Mouse (Mus musculus) limb, embryonic 12.5 days (tissue): ENCODE data around the gene Gpatch3. TPM values are rescaled to one million over a fixed set of nuclear protein-coding genes. Genes with fewer than 3 reads are reported as not detected.
A peak's percentile ranks its signal among the peaks of the same experiment; 100 is the strongest.

Experiments used
- ATAC-seq: fragments of 200-750 bp; cut with Nextera tagmentation; 2 replicates; pipeline ENCODE4 v1.8.0; 2017; ENCODE audit warnings: low read depth, moderate TSS enrichment; ENCODE audit not compliant: insufficient number of reproducible peaks, insufficient read depth, low FRiP score, low TSS enrichment
- H3K27ac ChIP-seq: fragments of 300-500 bp; sonication (generic); 2 replicates; pipeline ENCODE4 v1.5.1; 2016; ENCODE audit warnings: mild to moderate bottlenecking, moderate library complexity
- H3K27me3 ChIP-seq: fragments of 300-500 bp; sonication (generic); 2 replicates; pipeline ENCODE4 v1.6.1; 2016; ENCODE audit warnings: mild to moderate bottlenecking, moderate library complexity
- H3K36me3 ChIP-seq: fragments of 300-500 bp; sonication (generic); 2 replicates; pipeline ENCODE4 v1.6.1; 2016; ENCODE audit warnings: mild to moderate bottlenecking, moderate library complexity
- H3K4me1 ChIP-seq: fragments of 300-500 bp; sonication (generic); replicated peaks from 2 replicates; pipeline ENCODE4 v1.6.1; 2016
- H3K4me2 ChIP-seq: fragments of 300-500 bp; sonication (generic); 2 replicates; pipeline ENCODE4 v1.6.1; 2016; ENCODE audit warnings: mild to moderate bottlenecking, moderate library complexity
- H3K4me3 ChIP-seq: fragments of 300-500 bp; sonication (generic); replicated peaks from 2 replicates; pipeline ENCODE4 v1.5.1; 2016; ENCODE audit warnings: mild to moderate bottlenecking
- H3K9ac ChIP-seq: fragments of 300-500 bp; sonication (generic); replicated peaks from 2 replicates; pipeline ENCODE4 v1.6.1; 2016; ENCODE audit warnings: mild to moderate bottlenecking, moderate library complexity
- H3K9me3 ChIP-seq: fragments of 300-500 bp; sonication (generic); 2 replicates; pipeline ENCODE4 v1.6.1; 2016; ENCODE audit warnings: mild to moderate bottlenecking, moderate library complexity
- WGBS: fragments of 180-500 bp; shearing (Covaris S2); methylation state at CpG from one replicate; pipeline ENCODE4 v1.1.7; 2016; 5-methylcytosine and 5-hydroxymethylcytosine counted together
- polyA plus RNA-seq: library from polyadenylated mRNA; unstranded; fragments of >200 nt; fragmentation: Nextera tagmentation; extraction: Ambion mirVana; gene quantifications from 2 replicates; pipeline ENCODE4 v1.2.1, GENCODE M21; 2016

The Gpatch3 gene
- polyA plus RNA-seq, 1 experiment from 2014 or later = 12.0 TPM

GRCm38 (mm10) chr4:133604856-133605255 lies 30.3 kb downstream of the Gpatch3 start:
- Histone ChIP-seq H3K27ac (no peak overlapping the region), H3K9ac (no peak overlapping the region), H3K4me3 (no peak overlapping the region), H3K4me1 (peaks cover 13% of the 10 kb centered on the region), H3K36me3 (peaks cover 66% of the 10 kb centered on the region), H3K4me2 (no peak overlapping the region), H3K9me3 (no peaks in the 10 kb centered on the region), H3K27me3 (peaks cover 36% of the 10 kb centered on the region)
- ATAC-seq = no peak
- 64% methylated on average over 6 of the region's 6 CpGs for WGBS

- ATAC-seq = no peak
- WGBS = 63% methylated on average over 9 of the region's 9 CpGs
These were observed 30.8 kb downstream of the Gpatch3 start for GRCm38 (mm10) chr4:133605330-133605729.

GRCm38 (mm10) chr4:133607284-133607683 lies 32.7 kb downstream of the Gpatch3 start:
- no peak overlapping the region for H3K9ac ChIP-seq
- H3K9me3 ChIP-seq = peaks cover 5% of the 10 kb centered on the region
- H3K27me3 ChIP-seq = peaks cover 14% of the 10 kb centered on the region
- 71% methylated on average over 10 of the region's 10 CpGs for WGBS
- peaks cover 86% of the 10 kb centered on the region for H3K36me3 ChIP-seq
- peaks cover under 1% of the 10 kb centered on the region for H3K4me1 ChIP-seq
- H3K27ac ChIP-seq = 0 out of 2 replicates have a peak overlapping the region, but pooled peaks have one; percentile 4
- H3K4me2 ChIP-seq = no peak overlapping the region
- ATAC-seq = no peak
- no peak overlapping the region for H3K4me3 ChIP-seq

More at GRCm38 (mm10) chr4:133605330-133605729, 30.8 kb downstream of the Gpatch3 start:
- peaks cover 71% of the 10 kb centered on the region for H3K36me3 ChIP-seq
- H3K27ac ChIP-seq = peak overlapping the region; percentile 59; the same call in 1 of the 2 replicates
- H3K9ac ChIP-seq = no peak overlapping the region
- H3K9me3 ChIP-seq = no peaks in the 10 kb centered on the region
- H3K4me2 ChIP-seq = no peak overlapping the region
- H3K4me3 ChIP-seq = no peak overlapping the region
- H3K27me3 ChIP-seq = peaks cover 32% of the 10 kb centered on the region
- H3K4me1 ChIP-seq = peaks cover 9% of the 10 kb centered on the region

GRCm38 (mm10) chr4:133609719-133610118 lies 35.2 kb downstream of the Gpatch3 start:
- no peak overlapping the region for H3K4me2 ChIP-seq
- no peak for ATAC-seq
- H3K36me3 ChIP-seq = peaks cover 95% of the 10 kb centered on the region
- 22% methylated on average over 6 of the region's 6 CpGs for WGBS
- H3K4me1 ChIP-seq = no peaks in the 10 kb centered on the region; the same call in 1 of the 2 replicates
- no peak overlapping the region for H3K4me3 ChIP-seq
- H3K9ac ChIP-seq = no peak overlapping the region
- H3K27me3 ChIP-seq = no peaks in the 10 kb centered on the region
- H3K9me3 ChIP-seq = peaks cover 10% of the 10 kb centered on the region
- no peak overlapping the region for H3K27ac ChIP-seq

GRCm38 (mm10) chr4:133611815-133612214 lies 37.3 kb downstream of the Gpatch3 start:
- H3K9ac ChIP-seq = no peak overlapping the region
- peaks cover 90% of the 10 kb centered on the region for H3K36me3 ChIP-seq
- WGBS = 97% methylated on average over 5 of the region's 5 CpGs
- H3K27me3 ChIP-seq = no peaks in the 10 kb centered on the region
- H3K4me1 ChIP-seq = no peaks in the 10 kb centered on the region; the same call in 1 of the 2 replicates
- no peak overlapping the region for H3K27ac ChIP-seq
- peaks cover 10% of the 10 kb centered on the region for H3K9me3 ChIP-seq
- no peak for ATAC-seq
- no peak overlapping the region for H3K4me2 ChIP-seq
- H3K4me3 ChIP-seq = no peak overlapping the region

- Histone ChIP-seq H3K27ac (no peak overlapping the region), H3K4me1 (no peaks in the 10 kb centered on the region; the same call in 1 of the 2 replicates), H3K9me3 (peaks cover 10% of the 10 kb centered on the region), H3K4me2 (no peak overlapping the region), H3K9ac (no peak overlapping the region), H3K27me3 (no peaks in the 10 kb centered on the region), H3K4me3 (no peak overlapping the region), H3K36me3 (peaks cover 90% of the 10 kb centered on the region)
- no peak for ATAC-seq
- WGBS = 96% methylated on average over 7 of the region's 7 CpGs
These were observed 37.9 kb downstream of the Gpatch3 start for GRCm38 (mm10) chr4:133612416-133612815.

- Histone ChIP-seq H3K36me3 (peaks cover 90% of the 10 kb centered on the region), H3K9me3 (peaks cover 10% of the 10 kb centered on the region), H3K9ac (no peak overlapping the region), H3K27me3 (no peaks in the 10 kb centered on the region), H3K4me2 (no peak overlapping the region), H3K4me3 (no peak overlapping the region), H3K27ac (no peak overlapping the region), H3K4me1 (no peaks in the 10 kb centered on the region)
- no peak for ATAC-seq
- WGBS = 94% methylated on average over 8 of the region's 8 CpGs
These were observed 38.5 kb downstream of the Gpatch3 start for GRCm38 (mm10) chr4:133613026-133613425.

GRCm38 (mm10) chr4:133613867-133614266 lies 39.3 kb downstream of the Gpatch3 start:
- 91% methylated on average over 4 of the region's 4 CpGs for WGBS
- no peak for ATAC-seq
- H3K27me3 ChIP-seq = no peaks in the 10 kb centered on the region
- H3K9ac ChIP-seq = no peak overlapping the region
- H3K27ac ChIP-seq = no peak overlapping the region
- no peaks in the 10 kb centered on the region for H3K4me1 ChIP-seq
- H3K9me3 ChIP-seq = peaks cover 10% of the 10 kb centered on the region
- H3K36me3 ChIP-seq = peaks cover 84% of the 10 kb centered on the region
- H3K4me2 ChIP-seq = no peak overlapping the region
- no peak overlapping the region for H3K4me3 ChIP-seq

- H3K9me3 ChIP-seq = peaks cover 10% of the 10 kb centered on the region
- no peak overlapping the region for H3K9ac ChIP-seq
- H3K4me3 ChIP-seq = no peak overlapping the region
- H3K27ac ChIP-seq = no peak overlapping the region
- 90% methylated on average over 8 of the region's 8 CpGs for WGBS
- no peaks in the 10 kb centered on the region for H3K27me3 ChIP-seq
- no peaks in the 10 kb centered on the region for H3K4me1 ChIP-seq
- ATAC-seq = no peak
- peaks cover 84% of the 10 kb centered on the region for H3K36me3 ChIP-seq
- H3K4me2 ChIP-seq = no peak overlapping the region
These were observed 39.8 kb downstream of the Gpatch3 start for GRCm38 (mm10) chr4:133614274-133614761.

- H3K27ac ChIP-seq = no peak overlapping the region
- no peak overlapping the region for H3K4me2 ChIP-seq
- H3K4me1 ChIP-seq = no peaks in the 10 kb centered on the region
- no peak overlapping the region for H3K4me3 ChIP-seq
- no peak overlapping the region for H3K9ac ChIP-seq
- H3K36me3 ChIP-seq = peaks cover 82% of the 10 kb centered on the region
- 81% methylated on average over 10 of the region's 10 CpGs for WGBS
- ATAC-seq = no peak
- peaks cover 10% of the 10 kb centered on the region for H3K9me3 ChIP-seq
- no peaks in the 10 kb centered on the region for H3K27me3 ChIP-seq
These were observed 40.9 kb downstream of the Gpatch3 start for GRCm38 (mm10) chr4:133615416-133615815.

GRCm38 (mm10) chr4:133617936-133618335 lies 43.4 kb downstream of the Gpatch3 start:
- 92% methylated on average over 11 of the region's 11 CpGs for WGBS
- Histone ChIP-seq H3K36me3 (peaks cover 85% of the 10 kb centered on the region), H3K27ac (no peak overlapping the region), H3K4me3 (no peak overlapping the region), H3K4me2 (no peak overlapping the region), H3K9ac (no peak overlapping the region), H3K27me3 (no peaks in the 10 kb centered on the region), H3K4me1 (no peaks in the 10 kb centered on the region), H3K9me3 (no peaks in the 10 kb centered on the region)
- ATAC-seq = no peak
